ENCODE assay signal across 13 mouse cellular contexts in genomic region chr11:70308296-70308695, GRCm38 (mm10). TPM values are rescaled to one million over a fixed set of nuclear protein-coding genes. Genes with fewer than 3 reads are reported as not detected.
DNase-seq lines count a peak whose midpoint lies in the region; ATAC-seq and TF ChIP-seq lines count a peak whose summit lies in the region.
"Had no signal": no experiment of that assay in that cellular context is flagged by ENCODE, and none has a peak within 500 bp of the region (broad histone marks: within the 10 kb centered on the region; RNA-seq: fewer than 3 reads in every experiment).

No protein-coding gene starts in this region.

- no peak for ATAC-seq in intestine, postnatal 0 days
- ATAC-seq in intestine, embryonic 15.5 days = no peak
- ATAC-seq: forebrain, embryonic 13.5 days had no signal

- H3K36me3 ChIP-seq in intestine, postnatal 0 days (ENCODE audit: control insufficient read depth, insufficient read depth) = no peaks in the 10 kb centered on the region
- no peaks in the 10 kb centered on the region for H3K36me3 ChIP-seq in intestine, embryonic 15.5 days
- H3K36me3 ChIP-seq in forebrain, embryonic 10.5 days (replicated peaks) = no peaks in the 10 kb centered on the region
- H3K36me3 ChIP-seq: hindbrain, embryonic 12.5 days; limb, embryonic 10.5 days had no signal

- no peaks in the 10 kb centered on the region for H3K9me3 ChIP-seq in intestine, postnatal 0 days (ENCODE audit: control insufficient read depth)
- H3K9me3 ChIP-seq in intestine, embryonic 15.5 days = no peaks in the 10 kb centered on the region
- no peaks in the 10 kb centered on the region for H3K9me3 ChIP-seq in forebrain, embryonic 10.5 days
- H3K9me3 ChIP-seq: forebrain, embryonic 13.5 days; hindbrain, embryonic 12.5 days; limb, embryonic 10.5 days; megakaryocyte, embryonic 14.5 days had no signal

- 93% methylated on average over 2 of the region's 2 CpGs for WGBS in intestine, postnatal 0 days
- 92% methylated on average over 2 of the region's 2 CpGs for whole genome bisulfite sequencing in intestine, embryonic 15.5 days
- 87% methylated on average over 2 of the region's 2 CpGs for WGBS in forebrain, embryonic 10.5 days

- H3K4me2 ChIP-seq in intestine, postnatal 0 days (replicated peaks; ENCODE audit: low read depth) = no peak overlapping the region
- H3K4me2 ChIP-seq in intestine, embryonic 15.5 days (replicated peaks) = no peak overlapping the region
- H3K4me2 ChIP-seq: forebrain, embryonic 13.5 days; hindbrain, embryonic 12.5 days had no signal

- H3K27me3 ChIP-seq in intestine, postnatal 0 days (replicated peaks; ENCODE audit: control insufficient read depth, insufficient read depth, low read length) = peaks cover 8% of the 10 kb centered on the region; the same call in 1 of the 2 replicates
- 0 out of 2 replicates have a peak, but pooled peaks cover 5% of the 10 kb centered on the region for H3K27me3 ChIP-seq in intestine, embryonic 15.5 days (replicated peaks)
- H3K27me3 ChIP-seq in forebrain, embryonic 10.5 days (ENCODE audit: poor library complexity, severe bottlenecking) = no peaks in the 10 kb centered on the region; the same call in 1 of the 2 replicates
- H3K27me3 ChIP-seq: forebrain, embryonic 13.5 days; hindbrain, embryonic 12.5 days; megakaryocyte, embryonic 14.5 days had no signal

- DNase-seq in retina, postnatal 1 day = peak; percentile 20
- no peak for DNase-seq in retina, embryonic 14.5 days (ENCODE audit: low spot score)
- DNase-seq in brain, embryonic 14.5 days (ENCODE audit: low read depth) = peak; percentile 2
- no peak for DNase-seq in embryo, embryonic 9.5 days (ENCODE audit: extremely low spot score)
- no peak for DNase-seq in forebrain, embryonic 10.5 days (ENCODE audit: extremely low spot score, low spot score)
- DNase-seq: heart, adult 18-20 months; right cerebral cortex, adult 18-20 months had no signal

- no peak overlapping the region for H3K4me3 ChIP-seq in intestine, postnatal 0 days (ENCODE audit: low read depth, low read length)
- no peak overlapping the region for H3K4me3 ChIP-seq in intestine, embryonic 15.5 days (replicated peaks)
- H3K4me3 ChIP-seq in forebrain, embryonic 10.5 days = no peak overlapping the region
- H3K4me3 ChIP-seq: forebrain, embryonic 13.5 days; hindbrain, embryonic 12.5 days; limb, embryonic 10.5 days; megakaryocyte, embryonic 14.5 days had no signal

- no peak overlapping the region for H3K27ac ChIP-seq in intestine, postnatal 0 days (ENCODE audit: low read depth, low read length)
- H3K27ac ChIP-seq in intestine, embryonic 15.5 days = no peak overlapping the region
- H3K27ac ChIP-seq in forebrain, embryonic 10.5 days = no peak overlapping the region
- H3K27ac ChIP-seq: forebrain, embryonic 13.5 days; hindbrain, embryonic 12.5 days; limb, embryonic 10.5 days had no signal

- H3K9ac ChIP-seq in intestine, postnatal 0 days (ENCODE audit: low read depth, low read length) = no peak overlapping the region
- H3K9ac ChIP-seq in intestine, embryonic 15.5 days = no peak overlapping the region
- H3K9ac ChIP-seq: forebrain, embryonic 13.5 days; hindbrain, embryonic 12.5 days had no signal

- no peak for TF ChIP-seq POLR2A in brain, embryonic 14.5 days (IDR thresholded peaks at IDR 0.05; ENCODE audit: borderline replicate concordance, extremely low read depth, insufficient read depth, insufficient read length, poor library complexity, severe bottlenecking)

- TF ChIP-seq CTCF in intestine, postnatal 0 days (IDR thresholded peaks at IDR 0.05; ENCODE audit: low read depth) = peak; percentile 51
- TF ChIP-seq CTCF in brain, embryonic 14.5 days (IDR thresholded peaks at IDR 0.05; ENCODE audit: borderline replicate concordance, extremely low read depth, insufficient read depth, insufficient read length) = peak; percentile 23; the same call in 1 of the 2 replicates

- H3K4me1 ChIP-seq in intestine, postnatal 0 days (replicated peaks; ENCODE audit: control insufficient read depth, insufficient read depth, low read length) = no peaks in the 10 kb centered on the region
- H3K4me1 ChIP-seq in intestine, embryonic 15.5 days (replicated peaks) = no peaks in the 10 kb centered on the region
- no peaks in the 10 kb centered on the region; the same call in 1 of the 2 replicates for H3K4me1 ChIP-seq in forebrain, embryonic 10.5 days
- H3K4me1 ChIP-seq: forebrain, embryonic 13.5 days; hindbrain, embryonic 12.5 days; limb, embryonic 10.5 days had no signal

RNA-seq across cellular contexts. Expression of gene Alox12e, which starts 14.1 kb away (rescaled TPM):
- 0.07 TPM in 1 of 2 replicates, not detected in the other for polyA plus RNA-seq in intestine, postnatal 0 days (2015; fragmentation: Nextera tagmentation; extraction: Ambion mirVana)
- polyA plus RNA-seq in intestine, embryonic 15.5 days (2015; fragmentation: Nextera tagmentation; extraction: Ambion mirVana) = not detected in 2 replicates
- polyA plus RNA-seq in brain, embryonic 14.5 days (2012; rRNA removed) = not detected in 2 replicates
- not detected in 2 replicates for polyA plus RNA-seq in forebrain, embryonic 10.5 days (2016; fragmentation: Nextera tagmentation; extraction: Ambion mirVana)
- polyA plus RNA-seq: forebrain, embryonic 13.5 days; hindbrain, embryonic 12.5 days; limb, embryonic 10.5 days had no signal

RNA-seq across cellular contexts. Expression of gene Alox15, which starts 43.5 kb away (rescaled TPM):
- 0.12 and 0.33 TPM in 2 replicates for polyA plus RNA-seq in intestine, postnatal 0 days (2015; fragmentation: Nextera tagmentation; extraction: Ambion mirVana)
- 0.67 and 0.78 TPM in 2 replicates for polyA plus RNA-seq in intestine, embryonic 15.5 days (2015; fragmentation: Nextera tagmentation; extraction: Ambion mirVana)
- 0.05 and 0.29 TPM in 2 replicates for polyA plus RNA-seq in brain, embryonic 14.5 days (2012; rRNA removed)
- 0.10 and 0.29 TPM in 2 replicates for polyA plus RNA-seq in forebrain, embryonic 10.5 days (2016; fragmentation: Nextera tagmentation; extraction: Ambion mirVana)
- polyA plus RNA-seq: hindbrain, embryonic 12.5 days; limb, embryonic 10.5 days had no signal

RNA-seq across cellular contexts. Expression of gene Alox12, which starts 53.1 kb away (rescaled TPM):
- 0.68 and 0.71 TPM in 2 replicates for polyA plus RNA-seq in intestine, postnatal 0 days (2015; fragmentation: Nextera tagmentation; extraction: Ambion mirVana)
- polyA plus RNA-seq in intestine, embryonic 15.5 days (2015; fragmentation: Nextera tagmentation; extraction: Ambion mirVana) = 2.1 and 2.2 TPM in 2 replicates
- polyA plus RNA-seq in brain, embryonic 14.5 days (2012; rRNA removed) = 0.78 and 1.6 TPM in 2 replicates
- polyA plus RNA-seq in forebrain, embryonic 10.5 days (2016; fragmentation: Nextera tagmentation; extraction: Ambion mirVana) = 2.5 and 2.7 TPM in 2 replicates

Comparison
In these comparisons a context has a peak if more than half of its experiments do, and no peak if none do; other contexts are left out.
1. DNase-seq: peak in retina, postnatal 1 day (single experiment) and brain, embryonic 14.5 days (single experiment); none in retina, embryonic 14.5 days (single experiment), embryo, embryonic 9.5 days (single experiment) and forebrain, embryonic 10.5 days (single experiment).